Mouse (Mus musculus) kidney, adult 11 months (tissue): Measurements from ENCODE around the gene Nav3.
"Not testable (repeated sequence)": the region's sequence is repeated elsewhere in the genome, so short reads cannot be mapped to it uniquely, and the experiment has no call there.

Source experiments
- DNase-seq: peaks from one replicate; pipeline ENCODE4 v3.0.0; 2022

Nav3 gene

GRCm38 (mm10) chr10:110455838-110456493 lies at the start of gene Nav3:
Gene Nav3, minus strand, starts transcription at chr10:110456204.
- DNase-seq = peak; percentile 30

GRCm38 (mm10) chr10:110485306-110485705 lies 29.3 kb upstream of the Nav3 start:
- DNase-seq = no peak

DNA sequence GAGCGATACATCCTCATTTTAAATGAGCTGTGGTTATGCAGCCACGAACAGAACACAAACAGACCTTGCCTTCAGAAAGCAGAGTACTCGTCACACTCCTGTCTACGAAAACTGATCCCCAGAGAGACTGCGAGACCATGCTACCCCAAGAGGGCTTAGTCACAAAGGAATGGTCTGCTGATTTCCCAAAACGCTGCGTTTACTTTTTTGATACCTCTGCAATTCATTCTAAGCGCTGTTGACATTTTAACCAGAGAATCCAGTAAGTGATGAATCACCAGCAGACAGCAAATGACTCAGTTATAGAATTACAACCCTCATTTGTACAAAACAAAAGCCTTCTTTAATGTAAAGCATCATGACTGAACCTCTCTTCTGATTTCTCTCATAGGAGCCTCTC lies 28.8 kb upstream of the Nav3 start:
- no peak for DNase-seq

GRCm38 (mm10) chr10:110479189-110479588 lies 23.2 kb upstream of the Nav3 start:
- no peak for DNase-seq

- DNase-seq = no peak
Observed at GRCm38 (mm10) chr10:110477689-110478314, 21.8 kb upstream of the Nav3 start.

GRCm38 (mm10) chr10:110474107-110474506 lies 18.1 kb upstream of the Nav3 start:
- no peak for DNase-seq

GRCm38 (mm10) chr10:110469445-110469844 lies 13.4 kb upstream of the Nav3 start:
- DNase-seq = no peak

DNA sequence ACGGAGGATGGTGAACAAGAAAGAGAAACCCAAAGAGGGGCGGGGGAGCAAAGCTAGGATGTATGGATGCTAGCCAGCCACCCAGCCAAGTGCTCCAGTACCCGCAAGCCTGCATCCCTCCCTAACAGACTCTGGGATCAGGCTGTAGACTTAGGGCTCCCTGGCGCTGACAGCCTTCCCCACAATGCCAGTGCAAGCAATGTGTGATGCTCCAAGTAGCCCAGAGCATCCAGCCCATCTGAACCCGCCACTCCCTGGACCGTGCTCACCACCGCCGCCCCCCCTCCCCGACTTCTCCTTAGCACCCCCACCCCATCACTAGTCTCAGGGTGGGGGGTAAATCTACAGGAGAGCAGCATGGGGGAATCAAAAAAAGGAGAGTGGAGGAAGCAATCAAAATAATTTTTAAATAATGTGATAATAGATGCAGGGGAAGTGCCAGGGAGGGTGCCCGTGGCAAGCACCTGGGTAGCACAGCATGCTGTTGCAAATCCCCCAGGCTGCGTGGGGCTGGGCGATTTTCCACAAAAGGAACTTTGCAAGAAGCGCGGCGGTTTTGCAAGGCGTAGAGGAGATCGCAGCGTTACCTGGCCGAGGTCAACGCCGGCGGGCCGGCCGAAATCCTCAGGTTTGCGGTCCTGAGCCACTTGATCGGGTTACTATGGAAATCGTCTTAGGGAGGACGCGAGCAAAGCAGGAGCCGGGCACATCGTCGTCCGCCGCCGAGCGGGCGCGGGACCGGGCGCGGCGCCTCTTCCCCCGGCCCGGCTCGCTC lies 754 bp downstream of the Nav3 start:
- DNase-seq = peak; percentile 3

DNA sequence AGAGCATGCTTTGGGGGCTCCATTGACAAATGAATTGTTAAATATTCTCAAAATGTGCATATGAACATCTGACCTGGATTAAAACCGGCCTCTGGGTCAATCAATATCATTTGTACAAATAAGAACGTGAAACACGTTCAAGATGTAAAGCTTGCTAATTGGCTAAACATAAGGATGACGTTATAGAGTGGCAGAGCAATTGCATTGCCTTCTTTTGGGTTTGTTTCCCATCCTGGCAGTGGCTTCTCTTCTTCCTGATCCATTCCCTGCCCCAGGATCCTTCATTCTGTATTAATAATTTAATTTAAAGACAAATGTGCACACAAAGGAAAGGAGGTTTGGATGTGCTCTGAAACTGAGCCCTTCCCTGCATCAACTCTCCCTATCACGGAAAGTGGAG lies 2.4 kb downstream of the Nav3 start:
- no peak for DNase-seq

DNA sequence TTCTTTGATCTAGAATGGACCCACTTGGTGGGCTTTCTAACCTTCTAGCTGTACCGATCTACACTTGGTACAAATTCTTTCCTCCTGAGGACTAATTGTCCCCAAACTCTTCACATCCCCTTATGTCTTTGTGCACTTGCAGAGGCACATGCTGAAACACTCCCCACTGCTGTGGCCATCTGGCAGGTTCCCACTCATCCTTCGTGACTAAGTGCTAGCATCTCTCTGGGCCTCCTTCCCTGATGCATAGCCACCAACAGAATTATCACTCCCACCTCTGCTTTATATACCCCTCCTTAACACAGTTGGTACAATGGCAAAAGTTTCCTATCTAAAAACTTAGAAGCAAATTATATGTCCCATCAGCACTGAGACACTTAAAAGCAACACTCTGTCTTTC lies 15.6 kb downstream of the Nav3 start:
- DNase-seq = no peak

- DNase-seq = no peak
Observed at GRCm38 (mm10) chr10:110431078-110431477, 24.9 kb downstream of the Nav3 start.

- DNase-seq = no peak
Observed at GRCm38 (mm10) chr10:110429578-110429977, 26.4 kb downstream of the Nav3 start.

- no peak for DNase-seq
Observed at GRCm38 (mm10) chr10:110429052-110429451, 27.0 kb downstream of the Nav3 start.

DNA sequence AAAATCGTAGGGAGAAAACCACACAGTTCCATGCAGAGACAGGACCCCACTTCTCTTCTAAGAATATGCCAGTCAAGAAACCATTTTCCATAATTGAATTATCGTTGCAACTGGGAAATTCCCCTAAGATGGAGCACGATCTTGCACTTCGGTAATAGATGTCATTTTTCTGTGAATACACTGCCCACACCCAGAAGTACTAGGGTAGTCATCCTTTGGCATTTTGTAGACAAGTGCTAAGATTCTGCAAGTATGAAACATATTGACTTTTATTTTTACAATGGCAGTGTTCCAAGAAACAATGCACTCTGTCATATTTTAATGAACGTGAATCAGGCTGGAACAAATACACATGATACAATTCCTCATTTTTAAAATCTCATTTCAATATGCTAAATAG lies 34.5 kb downstream of the Nav3 start:
- DNase-seq = no peak

DNA sequence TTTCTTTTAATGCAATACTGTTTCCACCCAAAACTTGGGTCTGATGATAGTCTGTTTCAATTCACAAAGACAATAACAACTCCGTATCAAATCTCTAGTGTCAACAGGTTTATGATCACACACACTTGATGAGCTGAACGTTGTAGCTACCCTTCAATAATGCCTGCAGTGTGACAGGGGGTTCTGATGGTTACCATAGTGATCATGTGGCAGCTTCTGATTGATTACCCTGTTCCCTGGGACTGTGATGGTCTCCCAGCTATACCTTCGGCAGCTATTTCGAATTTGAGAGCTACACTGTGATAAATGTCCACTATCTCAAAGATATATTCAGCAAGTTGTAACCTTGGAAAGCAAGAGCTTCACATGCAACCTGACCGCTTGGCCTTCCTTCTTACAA lies 39.0 kb downstream of the Nav3 start:
- DNase-seq = no peak

DNA sequence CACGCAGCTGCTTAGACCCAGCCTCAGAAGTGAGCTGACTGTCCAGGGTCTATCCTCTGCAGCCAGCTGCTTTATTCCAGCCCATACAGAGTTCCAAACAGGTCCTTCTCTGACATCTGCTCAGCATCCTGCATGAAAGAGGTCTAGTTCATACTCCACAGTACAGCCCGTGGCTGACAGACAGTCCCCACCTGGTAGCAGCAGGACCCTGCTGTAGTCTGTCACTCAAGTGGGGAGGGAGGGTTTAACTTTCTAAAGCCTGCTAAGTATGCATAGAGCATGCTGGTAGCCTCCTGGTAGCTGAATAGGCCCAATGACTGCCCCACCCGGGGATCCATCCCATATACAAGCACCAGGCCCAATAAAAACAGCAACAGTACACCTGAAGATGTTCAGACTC lies 40.4 kb downstream of the Nav3 start:
- DNase-seq = no peak

GRCm38 (mm10) chr10:110413281-110413897 lies 42.6 kb downstream of the Nav3 start:
- no peak for DNase-seq

- no peak for DNase-seq
Observed at GRCm38 (mm10) chr10:110402950-110403349, 53.1 kb downstream of the Nav3 start.

DNA sequence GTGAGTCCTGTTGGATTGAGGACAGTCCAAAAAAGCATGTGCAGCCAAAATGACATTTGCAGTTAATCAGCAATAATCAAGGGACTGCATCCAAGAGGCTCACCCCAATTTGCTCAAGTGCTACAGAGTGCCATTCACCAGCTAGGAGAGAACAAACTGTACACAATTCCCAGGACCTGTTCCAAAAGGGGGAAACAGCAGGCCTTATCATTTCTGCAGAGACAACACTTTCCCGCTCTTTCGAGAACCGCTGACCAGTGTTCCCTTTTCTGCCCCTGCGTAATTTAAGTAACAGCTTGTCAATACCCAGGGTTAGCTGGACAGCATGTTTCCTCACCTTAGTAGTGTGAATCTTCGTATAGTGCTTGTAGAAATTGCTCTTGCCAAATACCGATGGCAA lies 55.4 kb downstream of the Nav3 start:
- DNase-seq = no peak

GRCm38 (mm10) chr10:110398643-110399042 lies 57.4 kb downstream of the Nav3 start:
- no peak for DNase-seq

GRCm38 (mm10) chr10:110386476-110387197 lies 69.4 kb downstream of the Nav3 start:
- DNase-seq = no peak

- not testable (repeated sequence) for DNase-seq
Observed at GRCm38 (mm10) chr10:110383506-110384229, 72.3 kb downstream of the Nav3 start.
